9 mouse cellular contexts compared by ENCODE assay signal in genomic region chr4:134020621-134021020, GRCm38 (mm10). TPM values are rescaled to one million over a fixed set of nuclear protein-coding genes. Genes with fewer than 3 reads are reported as not detected.
DNase-seq lines count a peak whose midpoint lies in the region; ATAC-seq lines count a peak whose summit lies in the region.
"Had no signal": no experiment of that assay in that cellular context is flagged by ENCODE, and none has a peak within 500 bp of the region (broad histone marks: within the 10 kb centered on the region; RNA-seq: fewer than 3 reads in every experiment).

No protein-coding gene starts in this region.

- no peak for ATAC-seq in heart, embryonic 12.5 days (ENCODE audit: insufficient number of reproducible peaks, low FRiP score)
- ATAC-seq in hindbrain, embryonic 13.5 days (ENCODE audit: low FRiP score), result no peak

- H3K4me3 ChIP-seq in heart, embryonic 12.5 days, result no peak overlapping the region
- peak overlapping the region; percentile 69 for H3K4me3 ChIP-seq in embryonic facial prominence, embryonic 10.5 days
- H3K4me3 ChIP-seq in hindbrain, embryonic 13.5 days, result no peak overlapping the region

- DNase-seq in heart, adult 8-10 months (ENCODE audit: low spot score), result peak; percentile 60
- peak; percentile 79 for DNase-seq in NIH3T3 (ENCODE audit: low read depth)
- peak; percentile 87 for DNase-seq in embryonic facial prominence, embryonic 10.5 days (ENCODE audit: low spot score)
- peak; percentile 59 for DNase-seq in lung, postnatal 25 days (ENCODE audit: low spot score)
- DNase-seq in ovary, postnatal 14 days (ENCODE audit: low spot score), result peak; percentile 83
- no peak for DNase-seq in frontal cortex, postnatal 14 days (ENCODE audit: low spot score in 2 of 2)

- H3K27ac ChIP-seq in heart, embryonic 12.5 days (ENCODE audit: poor library complexity, severe bottlenecking), result no peak overlapping the region
- no peak overlapping the region for H3K27ac ChIP-seq in embryonic facial prominence, embryonic 10.5 days (replicated peaks)
- no peak overlapping the region for H3K27ac ChIP-seq in hindbrain, embryonic 13.5 days

- H3K4me1 ChIP-seq in heart, embryonic 12.5 days (replicated peaks), result peaks cover 45% of the 10 kb centered on the region
- H3K4me1 ChIP-seq in embryonic facial prominence, embryonic 10.5 days, result peaks cover 51% of the 10 kb centered on the region
- peaks cover 44% of the 10 kb centered on the region for H3K4me1 ChIP-seq in hindbrain, embryonic 13.5 days (replicated peaks)

- no peaks in the 10 kb centered on the region for H3K9me3 ChIP-seq in heart, embryonic 12.5 days (replicated peaks)
- no peaks in the 10 kb centered on the region for H3K9me3 ChIP-seq in embryonic facial prominence, embryonic 10.5 days
- H3K9me3 ChIP-seq in hindbrain, embryonic 13.5 days, result no peaks in the 10 kb centered on the region

- peaks cover 42% of the 10 kb centered on the region for H3K27me3 ChIP-seq in heart, embryonic 12.5 days (replicated peaks)
- no peaks in the 10 kb centered on the region for H3K27me3 ChIP-seq in embryonic facial prominence, embryonic 10.5 days (replicated peaks; ENCODE audit: low read depth, poor library complexity, severe bottlenecking)
- peaks cover 20% of the 10 kb centered on the region for H3K27me3 ChIP-seq in hindbrain, embryonic 13.5 days

- WGBS in heart, embryonic 12.5 days, result 2% methylated on average over 11 of the region's 11 CpGs
- 2% methylated on average over 11 of the region's 11 CpGs for WGBS in embryonic facial prominence, embryonic 10.5 days
- WGBS in hindbrain, embryonic 13.5 days, result 4% methylated on average over 11 of the region's 11 CpGs

- no peak overlapping the region for H3K9ac ChIP-seq in heart, embryonic 12.5 days
- peak overlapping the region; percentile 53; the same call in 1 of the 2 replicates for H3K9ac ChIP-seq in hindbrain, embryonic 13.5 days

- no peaks in the 10 kb centered on the region for H3K36me3 ChIP-seq in heart, embryonic 12.5 days
- no peaks in the 10 kb centered on the region for H3K36me3 ChIP-seq in embryonic facial prominence, embryonic 10.5 days (replicated peaks)
- H3K36me3 ChIP-seq in hindbrain, embryonic 13.5 days, result no peaks in the 10 kb centered on the region

- H3K4me2 ChIP-seq in heart, embryonic 12.5 days, result no peak overlapping the region
- peak overlapping the region; percentile 57; the same call in 1 of the 2 replicates for H3K4me2 ChIP-seq in hindbrain, embryonic 13.5 days

RNA-seq across cellular contexts. Expression of gene Lin28a, which starts 2.0 kb away (rescaled TPM):
- total RNA-seq in heart, adult 8-10 months (2022), result not detected
- polyA plus RNA-seq in heart, embryonic 12.5 days (2016; fragmentation: Nextera tagmentation; extraction: Ambion mirVana), result 0.64 and 0.99 TPM in 2 replicates
- polyA plus RNA-seq in embryonic facial prominence, embryonic 10.5 days (2016; fragmentation: Nextera tagmentation; extraction: Ambion mirVana), result 18.7 and 24.2 TPM in 2 replicates
- polyA plus RNA-seq in hindbrain, embryonic 13.5 days (2015; fragmentation: Nextera tagmentation; extraction: Ambion mirVana), result 0.17 and 0.31 TPM in 2 replicates
- total RNA-seq: left cerebral cortex, adult 8-10 months had no signal

RNA-seq across cellular contexts. Expression of gene Dhdds, which starts 19.9 kb away (rescaled TPM):
- 10 to 100 TPM; 33.6 to 44.8 (median 36.3) TPM for total RNA-seq in heart, adult 8-10 months (2022)
- polyA plus RNA-seq in heart, embryonic 12.5 days (2016; fragmentation: Nextera tagmentation; extraction: Ambion mirVana), result 30.5 and 33.3 TPM in 2 replicates
- polyA plus RNA-seq in embryonic facial prominence, embryonic 10.5 days (2016; fragmentation: Nextera tagmentation; extraction: Ambion mirVana), result 41.2 and 42.1 TPM in 2 replicates
- 43.4 and 44.0 TPM in 2 replicates for polyA plus RNA-seq in hindbrain, embryonic 13.5 days (2015; fragmentation: Nextera tagmentation; extraction: Ambion mirVana)

RNA-seq across cellular contexts. Expression of gene Zfp683, which starts 33.0 kb away (rescaled TPM):
- not detected for total RNA-seq in heart, adult 8-10 months (2022)
- not detected in 2 replicates for polyA plus RNA-seq in heart, embryonic 12.5 days (2016; fragmentation: Nextera tagmentation; extraction: Ambion mirVana)
- polyA plus RNA-seq in embryonic facial prominence, embryonic 10.5 days (2016; fragmentation: Nextera tagmentation; extraction: Ambion mirVana), result not detected in 2 replicates
- polyA plus RNA-seq in hindbrain, embryonic 13.5 days (2015; fragmentation: Nextera tagmentation; extraction: Ambion mirVana), result not detected in 2 replicates
- total RNA-seq: left cerebral cortex, adult 8-10 months had no signal

RNA-seq across cellular contexts. Expression of gene Crybg2, which starts 40.0 kb away (rescaled TPM):
- total RNA-seq in heart, adult 8-10 months (2022), result under 1 TPM in 1 of 4 experiments, not detected in 3; 0.50 TPM
- 0.41 and 0.51 TPM in 2 replicates for polyA plus RNA-seq in heart, embryonic 12.5 days (2016; fragmentation: Nextera tagmentation; extraction: Ambion mirVana)
- polyA plus RNA-seq in embryonic facial prominence, embryonic 10.5 days (2016; fragmentation: Nextera tagmentation; extraction: Ambion mirVana), result 4.1 and 7.1 TPM in 2 replicates
- polyA plus RNA-seq in hindbrain, embryonic 13.5 days (2015; fragmentation: Nextera tagmentation; extraction: Ambion mirVana), result 0.49 and 1.1 TPM in 2 replicates

RNA-seq across cellular contexts. Expression of gene Hmgn2, which starts 52.2 kb away (rescaled TPM):
- 100 to 1,000 TPM; 101 to 125 (median 116) TPM for total RNA-seq in heart, adult 8-10 months (2022)
- 1,861 and 1,891 TPM in 2 replicates for polyA plus RNA-seq in heart, embryonic 12.5 days (2016; fragmentation: Nextera tagmentation; extraction: Ambion mirVana)
- 2,976 and 3,167 TPM in 2 replicates for polyA plus RNA-seq in embryonic facial prominence, embryonic 10.5 days (2016; fragmentation: Nextera tagmentation; extraction: Ambion mirVana)
- polyA plus RNA-seq in hindbrain, embryonic 13.5 days (2015; fragmentation: Nextera tagmentation; extraction: Ambion mirVana), result 1,402 and 1,435 TPM in 2 replicates

Comparison
In these comparisons a context has a peak if more than half of its experiments do, and no peak if none do; other contexts are left out.
1. DNase-seq: peak in heart, adult 8-10 months (single experiment), NIH3T3 (single experiment), embryonic facial prominence, embryonic 10.5 days (single experiment), lung, postnatal 25 days (single experiment) and ovary, postnatal 14 days (single experiment); none in frontal cortex, postnatal 14 days (0 of 2).